Mouse (Mus musculus): Measurements from ENCODE around the gene Timm10b. TPM values are rescaled to one million over a fixed set of nuclear protein-coding genes. Genes with fewer than 3 reads are reported as not detected.

Timm10b gene
- 229 and 231 TPM in 2 replicates for polyA plus RNA-seq (2015; fragmentation: Nextera tagmentation; extraction: Ambion mirVana)

DNA sequence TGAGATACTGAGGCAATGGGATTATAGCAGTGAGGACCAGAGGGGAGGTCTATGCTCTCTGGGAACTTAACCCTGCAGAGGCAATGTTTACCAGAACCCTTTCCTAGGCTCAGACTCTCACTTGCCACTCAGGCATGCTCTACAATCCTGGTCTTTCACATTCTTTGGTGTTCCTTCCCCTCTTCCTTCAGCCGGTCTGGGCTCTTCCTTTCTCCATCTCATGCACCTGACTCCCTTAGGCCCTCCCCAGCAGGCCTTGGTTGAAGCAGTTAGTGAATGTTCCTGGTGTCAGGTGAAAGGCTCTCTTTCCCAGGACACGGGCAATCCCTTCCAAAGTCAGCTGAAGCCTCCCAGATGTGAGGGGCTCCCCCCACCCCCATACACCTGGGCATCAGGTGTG lies at the start of gene Timm10b:
TSS of gene Timm10b (plus strand) at position 301 of the 400 bp plus-strand sequence.

GRCm38 (mm10) chr7:105633127-105633800 lies 6.6 kb upstream of the Timm10b start, which contains the start of gene Trim3:
TSS of gene Trim3 (minus strand) at chr7:105633571.

DNA sequence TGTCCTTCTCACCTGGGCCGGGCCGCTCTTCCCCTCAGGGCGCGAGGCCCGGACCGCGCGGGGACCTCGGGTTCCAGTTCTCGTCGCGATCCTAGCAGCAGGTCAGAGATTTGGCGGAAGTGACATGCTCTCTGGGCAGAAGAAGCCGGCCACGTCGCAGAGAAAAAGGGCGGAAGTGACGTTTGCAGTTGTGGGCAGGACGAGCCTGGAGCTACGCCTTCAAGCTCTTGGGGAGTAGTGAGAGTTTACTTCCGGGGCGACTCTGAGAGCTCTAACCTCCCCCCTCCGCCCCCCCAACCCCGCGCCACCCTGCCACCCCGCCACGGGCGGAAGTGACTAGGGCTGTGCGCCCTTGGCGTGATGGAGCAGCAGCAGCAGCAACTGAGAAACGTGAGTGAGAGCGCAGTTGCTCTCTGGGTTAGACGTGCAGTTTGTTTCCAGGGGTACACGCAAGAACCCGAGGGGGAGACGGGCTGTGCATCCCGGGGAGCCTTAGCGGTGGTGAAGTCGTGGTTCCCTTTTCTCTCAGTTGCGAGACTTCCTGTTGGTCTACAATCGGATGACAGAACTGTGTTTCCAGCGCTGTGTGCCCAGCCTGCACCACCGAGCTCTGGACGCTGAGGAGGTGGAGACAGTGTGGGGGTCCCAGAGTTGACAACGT lies 507 bp downstream of the Timm10b start, which contains the start of the genes Arfip2 and Gm45799:
TSS of gene Arfip2 (minus strand) at position 184 of the 661 bp plus-strand sequence.
TSS of gene Gm45799 (plus strand) at position 320 of the 661 bp plus-strand sequence.

GRCm38 (mm10) chr7:105650639-105651435 lies 11.0 kb downstream of the Timm10b start, which contains the start of gene Dnhd1:
TSS of gene Dnhd1 (plus strand) at chr7:105650827.

Other genes with a start within 250 kb of the Timm10b start
- 29.2 and 36.0 TPM in 2 replicates for gene Fam160a2, start 240.0 kb upstream of the Timm10b start, polyA plus RNA-seq (2015; fragmentation: Nextera tagmentation; extraction: Ambion mirVana)
- 0.13 and 0.18 TPM in 2 replicates for gene Cnga4, start 235.5 kb upstream of the Timm10b start, polyA plus RNA-seq (2015; fragmentation: Nextera tagmentation; extraction: Ambion mirVana)
- 7.7 and 8.3 TPM in 2 replicates for gene Cckbr, start 214.3 kb upstream of the Timm10b start, polyA plus RNA-seq (2015; fragmentation: Nextera tagmentation; extraction: Ambion mirVana)
- gene Cavin3, start 157.8 kb upstream of the Timm10b start, polyA plus RNA-seq (2015; fragmentation: Nextera tagmentation; extraction: Ambion mirVana): 51.8 and 63.3 TPM in 2 replicates
- 97.1 and 101 TPM in 2 replicates for gene Smpd1, start 85.7 kb upstream of the Timm10b start, polyA plus RNA-seq (2015; fragmentation: Nextera tagmentation; extraction: Ambion mirVana)
- gene Apbb1, start 58.4 kb upstream of the Timm10b start, polyA plus RNA-seq (2015; fragmentation: Nextera tagmentation; extraction: Ambion mirVana): 260 and 295 TPM in 2 replicates
- gene Hpx, start 39.9 kb upstream of the Timm10b start, polyA plus RNA-seq (2015; fragmentation: Nextera tagmentation; extraction: Ambion mirVana): 0.19 TPM in 1 of 2 replicates, not detected in the other
- 95.8 and 110 TPM in 2 replicates for gene Trim3, start 6.5 kb upstream of the Timm10b start, polyA plus RNA-seq (2015; fragmentation: Nextera tagmentation; extraction: Ambion mirVana)
- 75.6 and 81.8 TPM in 2 replicates for gene Arfip2, start 360 bp downstream of the Timm10b start, polyA plus RNA-seq (2015; fragmentation: Nextera tagmentation; extraction: Ambion mirVana)
- 18.2 and 25.6 TPM in 2 replicates for gene Gm45799, start 496 bp downstream of the Timm10b start, polyA plus RNA-seq (2015; fragmentation: Nextera tagmentation; extraction: Ambion mirVana)
- 1.5 and 1.7 TPM in 2 replicates for gene Dnhd1, start 10.8 kb downstream of the Timm10b start, polyA plus RNA-seq (2015; fragmentation: Nextera tagmentation; extraction: Ambion mirVana)
- 181 and 191 TPM in 2 replicates for gene Ilk, start 96.5 kb downstream of the Timm10b start, polyA plus RNA-seq (2015; fragmentation: Nextera tagmentation; extraction: Ambion mirVana)
- gene Rrp8, start 97.3 kb downstream of the Timm10b start, polyA plus RNA-seq (2015; fragmentation: Nextera tagmentation; extraction: Ambion mirVana): 19.3 and 20.0 TPM in 2 replicates
- gene Taf10, start 104.3 kb downstream of the Timm10b start, polyA plus RNA-seq (2015; fragmentation: Nextera tagmentation; extraction: Ambion mirVana): 129 and 156 TPM in 2 replicates
- 54.2 and 63.4 TPM in 2 replicates for gene Tpp1, start 112.2 kb downstream of the Timm10b start, polyA plus RNA-seq (2015; fragmentation: Nextera tagmentation; extraction: Ambion mirVana)
- gene Dchs1, start 147.6 kb downstream of the Timm10b start, polyA plus RNA-seq (2015; fragmentation: Nextera tagmentation; extraction: Ambion mirVana): 5.9 and 7.6 TPM in 2 replicates
- gene Mrpl17, start 171.0 kb downstream of the Timm10b start, polyA plus RNA-seq (2015; fragmentation: Nextera tagmentation; extraction: Ambion mirVana): 234 and 242 TPM in 2 replicates

Measured in neural tube, postnatal 0 days (tissue).